Mouse (Mus musculus) megakaryocyte, embryonic 14.5 days (primary cell): ENCODE measurements at regions not wholly inside any gene's neighbourhood (a gene's known extent, or its start where the extent isn't known, plus 50 kb on each side); places are given as distances from the start of the nearest gene placed in this dataset.

Source experiments
- H3K27me3 ChIP-seq: replicated peaks from 2 replicates; pipeline ENCODE3; 2012; ENCODE audit warnings: inconsistent platforms
- H3K36me3 ChIP-seq: replicated peaks from 2 replicates; pipeline ENCODE3; 2012; ENCODE audit warnings: low read length, inconsistent platforms, mixed read lengths
- H3K4me1 ChIP-seq: 2 replicates; pipeline ENCODE4 v1.6.1; 2012; ENCODE audit warnings: inconsistent platforms
- H3K4me3 ChIP-seq: replicated peaks from 2 replicates; pipeline ENCODE3; 2012; ENCODE audit warnings: moderate library complexity, mild to moderate bottlenecking, inconsistent platforms
- H3K9me3 ChIP-seq: 2 replicates; pipeline ENCODE4 v1.6.1; 2012; ENCODE audit warnings: inconsistent platforms
- FLI1 ChIP-seq: IDR thresholded peaks from 2 replicates; pipeline ENCODE4 v1.6.1; 2012; ENCODE audit warnings: low read length, inconsistent platforms, mixed read lengths
- GATA1 ChIP-seq: IDR thresholded peaks from 3 replicates; pipeline ENCODE4 v1.6.1; 2012; ENCODE audit warnings: mixed read lengths, low read length, inconsistent platforms, borderline replicate concordance

GRCm38 (mm10) chr11:25288346-25288745 is 922.2 kb downstream of the 5730522E02Rik start:
- peak overlapping the region; percentile 33 for H3K4me3 ChIP-seq
- H3K36me3 ChIP-seq = no peaks in the 10 kb centered on the region
- H3K9me3 ChIP-seq = no peaks in the 10 kb centered on the region
- TF ChIP-seq GATA1 (no peak), FLI1 (no peak)
- H3K4me1 ChIP-seq = no peaks in the 10 kb centered on the region
- H3K27me3 ChIP-seq = no peaks in the 10 kb centered on the region

GRCm38 (mm10) chr11:25287458-25288247 is 922.9 kb downstream of the 5730522E02Rik start:
- Histone ChIP-seq H3K9me3 (no peaks in the 10 kb centered on the region), H3K36me3 (no peaks in the 10 kb centered on the region)

GRCm38 (mm10) chr11:25269936-25270540 is 940.5 kb downstream of the 5730522E02Rik start:
- no peak overlapping the region for H3K4me3 ChIP-seq
- H3K36me3 ChIP-seq = no peaks in the 10 kb centered on the region
- H3K9me3 ChIP-seq = peaks cover 7% of the 10 kb centered on the region; the same call in 1 of the 2 replicates
- no peaks in the 10 kb centered on the region for H3K27me3 ChIP-seq
- no peaks in the 10 kb centered on the region for H3K4me1 ChIP-seq
- TF ChIP-seq GATA1 (no peak), FLI1 (no peak)

More at GRCm38 (mm10) chr11:25287458-25288247, 922.9 kb downstream of the 5730522E02Rik start:
- Histone ChIP-seq H3K4me1 (no peaks in the 10 kb centered on the region), H3K4me3 (no peak overlapping the region), H3K27me3 (no peaks in the 10 kb centered on the region)
- no peak for TF ChIP-seq FLI1

- H3K9me3 ChIP-seq = 0 out of 2 replicates have a peak, but pooled peaks cover 3% of the 10 kb centered on the region
- H3K4me1 ChIP-seq = no peaks in the 10 kb centered on the region
- H3K4me3 ChIP-seq = no peak overlapping the region
- no peaks in the 10 kb centered on the region for H3K36me3 ChIP-seq
- H3K27me3 ChIP-seq = no peaks in the 10 kb centered on the region
- no peak for TF ChIP-seq FLI1
Measured at GRCm38 (mm10) chr11:25262906-25263305, 947.7 kb downstream of the 5730522E02Rik start.

- TF ChIP-seq GATA1 (no peak), FLI1 (no peak)
- H3K9me3 ChIP-seq = no peaks in the 10 kb centered on the region
- H3K4me3 ChIP-seq = no peak overlapping the region
- H3K4me1 ChIP-seq = no peaks in the 10 kb centered on the region
- H3K36me3 ChIP-seq = no peaks in the 10 kb centered on the region
- H3K27me3 ChIP-seq = no peaks in the 10 kb centered on the region
Measured at GRCm38 (mm10) chr11:25259691-25260090, 950.9 kb downstream of the 5730522E02Rik start.

GRCm38 (mm10) chr11:25233360-25233890 is 977.1 kb downstream of the 5730522E02Rik start:
- Histone ChIP-seq H3K9me3 (no peaks in the 10 kb centered on the region; the same call in 1 of the 2 replicates), H3K4me3 (no peak overlapping the region), H3K4me1 (no peaks in the 10 kb centered on the region), H3K36me3 (no peaks in the 10 kb centered on the region), H3K27me3 (no peaks in the 10 kb centered on the region)
- TF ChIP-seq FLI1 (no peak), GATA1 (no peak)
